ENCODE assay signal across 25 mouse cellular contexts in genomic region chr19:23966376-23966775, GRCm38 (mm10).
A peak's percentile ranks its signal among the peaks of the same experiment; 100 is the strongest.
DNase-seq lines count a peak whose midpoint lies in the region; ATAC-seq lines count a peak whose summit lies in the region.
"Had no signal": no experiment of that assay in that cellular context is flagged by ENCODE, and none has a peak within 500 bp of the region (broad histone marks: within the 10 kb centered on the region; RNA-seq: fewer than 3 reads in every experiment).

No protein-coding gene starts in this region.

- no peaks in the 10 kb centered on the region for H3K36me3 ChIP-seq in heart, embryonic 14.5 days (ENCODE audit: control insufficient read depth, insufficient read depth, low read length)
- no peaks in the 10 kb centered on the region for H3K36me3 ChIP-seq in lung, embryonic 15.5 days
- H3K36me3 ChIP-seq in kidney, embryonic 16.5 days (ENCODE audit: insufficient read depth, low read length): no peaks in the 10 kb centered on the region
- H3K36me3 ChIP-seq: embryonic facial prominence, embryonic 13.5 days; forebrain, embryonic 10.5 days; forebrain, embryonic 15.5 days; hindbrain, embryonic 12.5 days; intestine, embryonic 15.5 days; limb, embryonic 13.5 days; midbrain, embryonic 12.5 days; neural tube, embryonic 12.5 days had no signal

- WGBS in heart, embryonic 14.5 days: 93% methylated on average over 9 of the region's 9 CpGs
- WGBS in lung, embryonic 15.5 days: 88% methylated on average over 9 of the region's 9 CpGs
- 89% methylated on average over 9 of the region's 9 CpGs for WGBS in kidney, embryonic 16.5 days

- ATAC-seq in heart, embryonic 14.5 days (ENCODE audit: insufficient number of reproducible peaks, insufficient read depth, low FRiP score, low read depth): no peak
- ATAC-seq in lung, embryonic 15.5 days (ENCODE audit: borderline replicate concordance, extremely low read depth, low FRiP score, low TSS enrichment): no peak
- no peak for ATAC-seq in kidney, embryonic 16.5 days (ENCODE audit: low FRiP score, low TSS enrichment)
- ATAC-seq: CD4-positive, CD25-positive, alpha-beta regulatory T cell, adult 4 months; forebrain, embryonic 15.5 days; hindbrain, postnatal 0 days had no signal

- no peak overlapping the region for H3K9ac ChIP-seq in heart, embryonic 14.5 days (ENCODE audit: low read length)
- no peak overlapping the region for H3K9ac ChIP-seq in lung, embryonic 15.5 days
- H3K9ac ChIP-seq in kidney, embryonic 16.5 days (replicated peaks; ENCODE audit: low read length): no peak overlapping the region
- H3K9ac ChIP-seq: embryonic facial prominence, embryonic 13.5 days; forebrain, embryonic 15.5 days; hindbrain, embryonic 12.5 days; intestine, embryonic 15.5 days; limb, embryonic 13.5 days; midbrain, embryonic 12.5 days; neural tube, embryonic 12.5 days had no signal

- no peaks in the 10 kb centered on the region for H3K9me3 ChIP-seq in heart, embryonic 14.5 days (ENCODE audit: control insufficient read depth, low read length)
- H3K9me3 ChIP-seq in lung, embryonic 15.5 days: no peaks in the 10 kb centered on the region
- no peaks in the 10 kb centered on the region for H3K9me3 ChIP-seq in kidney, embryonic 16.5 days (ENCODE audit: low read length)
- H3K9me3 ChIP-seq: embryonic facial prominence, embryonic 13.5 days; forebrain, embryonic 10.5 days; forebrain, embryonic 15.5 days; hindbrain, embryonic 12.5 days; intestine, embryonic 15.5 days; megakaryocyte, embryonic 14.5 days; midbrain, embryonic 12.5 days; neural tube, embryonic 12.5 days had no signal

- H3K27me3 ChIP-seq in heart, embryonic 14.5 days (ENCODE audit: control insufficient read depth, insufficient read depth, low read length): no peaks in the 10 kb centered on the region
- no peaks in the 10 kb centered on the region for H3K27me3 ChIP-seq in lung, embryonic 15.5 days
- H3K27me3 ChIP-seq in kidney, embryonic 16.5 days (ENCODE audit: insufficient read depth, low read length): no peaks in the 10 kb centered on the region; the same call in 1 of the 2 replicates
- H3K27me3 ChIP-seq: embryonic facial prominence, embryonic 13.5 days; forebrain, embryonic 15.5 days; hindbrain, embryonic 12.5 days; intestine, embryonic 15.5 days; limb, embryonic 13.5 days; neural tube, embryonic 12.5 days had no signal

- H3K4me2 ChIP-seq in heart, embryonic 14.5 days (ENCODE audit: low read length): no peak overlapping the region
- no peak overlapping the region for H3K4me2 ChIP-seq in lung, embryonic 15.5 days
- H3K4me2 ChIP-seq in kidney, embryonic 16.5 days (replicated peaks; ENCODE audit: low read depth, low read length): no peak overlapping the region
- H3K4me2 ChIP-seq: embryonic facial prominence, embryonic 13.5 days; forebrain, embryonic 15.5 days; hindbrain, embryonic 12.5 days; intestine, embryonic 15.5 days; limb, embryonic 13.5 days; liver, embryonic 11.5 days; midbrain, embryonic 12.5 days; neural tube, embryonic 12.5 days had no signal

- intact Hi-C loops in heart, postnatal 36 days (cut with DNase I): loop anchor here (10.0 kb wide), 4 partner anchors 282 to 422 kb away; partner anchors contain the start of gene Ptar1

- H3K4me3 ChIP-seq in heart, embryonic 14.5 days (ENCODE audit: control insufficient read depth in 1 of 2, insufficient read depth in 1 of 2, low read depth in 1 of 2, low read length in 2 of 2): no peak overlapping the region
- no peak overlapping the region for H3K4me3 ChIP-seq in lung, embryonic 15.5 days
- no peak overlapping the region for H3K4me3 ChIP-seq in kidney, embryonic 16.5 days (ENCODE audit: low read length)
- H3K4me3 ChIP-seq: embryonic facial prominence, embryonic 13.5 days; forebrain, embryonic 10.5 days; forebrain, embryonic 15.5 days; hindbrain, embryonic 12.5 days; intestine, embryonic 15.5 days; limb, embryonic 13.5 days; megakaryocyte, embryonic 14.5 days; midbrain, embryonic 12.5 days; myocyte; neural tube, embryonic 12.5 days had no signal

- peaks cover 45 to 50% of the 10 kb centered on the region in 2 experiments for H3K4me1 ChIP-seq in heart, embryonic 14.5 days (ENCODE audit: control insufficient read depth in 2 of 2, insufficient read depth in 2 of 2, low read length in 2 of 2)
- H3K4me1 ChIP-seq in lung, embryonic 15.5 days: peaks cover 23% of the 10 kb centered on the region
- H3K4me1 ChIP-seq in kidney, embryonic 16.5 days (ENCODE audit: insufficient read depth, low read length): peaks cover 12% of the 10 kb centered on the region
- H3K4me1 ChIP-seq: embryonic facial prominence, embryonic 13.5 days; megakaryocyte, embryonic 14.5 days; midbrain, embryonic 12.5 days; neural tube, embryonic 12.5 days had no signal

- peak overlapping the region; percentile 82 to 85 for H3K27ac ChIP-seq in heart, embryonic 14.5 days (replicated peaks in 1 of 2; ENCODE audit: control insufficient read depth in 1 of 2, insufficient read depth in 1 of 2, low read depth in 2 of 2, low read length in 2 of 2)
- peak overlapping the region; percentile 81; the same call in 1 of the 2 replicates for H3K27ac ChIP-seq in lung, embryonic 15.5 days
- no peak overlapping the region for H3K27ac ChIP-seq in kidney, embryonic 16.5 days (ENCODE audit: low read length)
- H3K27ac ChIP-seq: embryonic facial prominence, embryonic 13.5 days; forebrain, embryonic 10.5 days; forebrain, embryonic 15.5 days; hindbrain, embryonic 12.5 days; kidney, postnatal 0 days; limb, embryonic 13.5 days; midbrain, embryonic 12.5 days; neural tube, embryonic 12.5 days had no signal

- peak; percentile 21 for DNase-seq in cerebellum, adult 9-10 months
- no peak for DNase-seq in cerebellum, adult 8-10 months
- DNase-seq in heart, postnatal 36 days: no peak
- no peak for DNase-seq in lung, postnatal 10 days
- DNase-seq: kidney, adult 2 months; spleen, adult 18-20 months; thymus, adult 2 months; thymus, postnatal 36 days had no signal
